Mouse (Mus musculus) midbrain, postnatal 0 days (tissue): ENCODE results near the gene Rgs5. TPM values are rescaled to one million over a fixed set of nuclear protein-coding genes. Genes with fewer than 3 reads are reported as not detected.

Experiments used
- ATAC-seq: fragments of 200-750 bp; cut with Nextera tagmentation; 2 replicates; pipeline ENCODE4 v1.8.0; 2017; ENCODE audit warnings: moderate number of reproducible peaks, mild to moderate bottlenecking, moderate TSS enrichment, moderate library complexity; ENCODE audit not compliant: low FRiP score
- DNase-seq: peaks from one replicate; pipeline ENCODE4 v3.0.0-alpha.2; 2015; ENCODE audit warnings: low spot score
- H3K27ac ChIP-seq: fragments of 300-500 bp; sonication (generic); 2 replicates; pipeline ENCODE4 v1.5.1; 2014; ENCODE audit warnings: low read depth, mild to moderate bottlenecking, low read length, mixed read lengths
- H3K27me3 ChIP-seq: fragments of 300-500 bp; sonication (generic); 2 replicates; pipeline ENCODE4 v1.6.1; 2014; ENCODE audit warnings: low read length, control low read depth, mixed read lengths; ENCODE audit not compliant: insufficient read depth
- H3K36me3 ChIP-seq: fragments of 300-500 bp; sonication (generic); 2 replicates; pipeline ENCODE4 v1.6.1; 2014; ENCODE audit warnings: low read length, control low read depth, mixed read lengths; ENCODE audit not compliant: insufficient read depth
- H3K4me1 ChIP-seq: fragments of 300-500 bp; sonication (generic); 2 replicates; pipeline ENCODE4 v1.6.1; 2014; ENCODE audit warnings: mild to moderate bottlenecking, control low read depth, antibody characterized with exemption, low read length, mixed read lengths; ENCODE audit not compliant: insufficient read depth
- H3K4me2 ChIP-seq: fragments of 300-500 bp; sonication (generic); 2 replicates; pipeline ENCODE4 v1.6.1; 2014; ENCODE audit warnings: low read depth, mild to moderate bottlenecking, low read length, mixed read lengths; ENCODE audit not compliant: poor library complexity, severe bottlenecking
- H3K4me3 ChIP-seq: fragments of 300-500 bp; sonication (generic); 2 replicates; pipeline ENCODE4 v1.5.1; 2014; ENCODE audit warnings: low read depth, mild to moderate bottlenecking, low read length, moderate library complexity
- H3K9ac ChIP-seq: fragments of 300-500 bp; sonication (generic); replicated peaks from 2 replicates; pipeline ENCODE4 v1.6.1; 2014; ENCODE audit warnings: mild to moderate bottlenecking, low read length, moderate library complexity, mixed read lengths; ENCODE audit not compliant: poor library complexity, severe bottlenecking
- H3K9me3 ChIP-seq: fragments of 300-500 bp; sonication (generic); 2 replicates; pipeline ENCODE4 v1.6.1; 2016; ENCODE audit warnings: low read length, control low read depth
- CTCF ChIP-seq: IDR thresholded peaks from 2 replicates; pipeline ENCODE4 v1.5.1; 2016; ENCODE audit warnings: antibody characterized with exemption, mild to moderate bottlenecking
- WGBS: fragments of 180-500 bp; shearing (Covaris S2); extraction: QIAGEN DNeasy Blood & Tissue Kit; methylation state at CpG from one replicate; pipeline ENCODE4 v1.1.7; 2014; 5-methylcytosine and 5-hydroxymethylcytosine counted together
- polyA plus RNA-seq: library from polyadenylated mRNA; unstranded; fragments of >200 nt; fragmentation: Nextera tagmentation; extraction: Ambion mirVana; gene quantifications from 2 replicates; pipeline ENCODE4 v1.2.1, GENCODE M21; 2015
- total RNA-seq: library from RNA; depleted of rRNA; stranded (reverse); fragments of >200 nt; gene quantifications from 2 replicates; pipeline ENCODE4 v1.2.3, GENCODE M21; 2014; rRNA removed

Gene Rgs5
- total and polyA plus RNA-seq, 2 experiments from 2014 or later = 14.9 to 47.8 TPM

DNA sequence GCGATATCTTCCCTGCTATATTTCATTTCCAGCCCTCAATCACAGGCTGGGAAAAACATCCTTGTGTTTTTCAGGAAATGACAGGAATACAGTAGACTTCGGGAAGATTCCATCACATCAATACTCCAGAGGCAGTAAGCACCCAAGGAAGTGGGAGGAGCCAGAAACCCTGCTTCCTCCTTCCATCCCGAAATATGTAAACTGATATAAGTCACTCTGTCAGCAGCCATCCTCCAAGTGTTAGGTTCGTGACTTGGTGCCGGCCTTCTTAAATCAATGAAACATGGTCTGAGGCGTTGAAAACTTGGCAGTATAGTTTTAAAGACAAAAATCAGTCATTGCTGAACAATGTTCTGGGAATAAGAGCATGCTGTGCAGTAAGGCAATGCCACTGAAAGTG lies 80.8 kb downstream of the Rgs5 start:
- H3K9me3 ChIP-seq = no peaks in the 10 kb centered on the region
- H3K27ac ChIP-seq = no peak overlapping the region
- H3K4me1 ChIP-seq = no peaks in the 10 kb centered on the region
- no peak for TF ChIP-seq CTCF
- no peak overlapping the region for H3K9ac ChIP-seq
- no peak for ATAC-seq
- H3K36me3 ChIP-seq = no peaks in the 10 kb centered on the region
- H3K4me2 ChIP-seq = no peak overlapping the region
- H3K27me3 ChIP-seq = no peaks in the 10 kb centered on the region
- 91% methylated on average over 6 of the region's 6 CpGs for WGBS
- no peak for DNase-seq
- no peak overlapping the region for H3K4me3 ChIP-seq

GRCm38 (mm10) chr1:169737231-169737630 lies 81.9 kb downstream of the Rgs5 start:
- Histone ChIP-seq H3K27me3 (no peaks in the 10 kb centered on the region), H3K4me2 (no peak overlapping the region), H3K27ac (no peak overlapping the region), H3K4me3 (no peak overlapping the region), H3K36me3 (no peaks in the 10 kb centered on the region), H3K4me1 (no peaks in the 10 kb centered on the region), H3K9me3 (no peaks in the 10 kb centered on the region), H3K9ac (no peak overlapping the region)
- no peak for TF ChIP-seq CTCF
- no peak for DNase-seq
- no peak for ATAC-seq
- 83% methylated on average over 6 of the region's 6 CpGs for WGBS

DNA sequence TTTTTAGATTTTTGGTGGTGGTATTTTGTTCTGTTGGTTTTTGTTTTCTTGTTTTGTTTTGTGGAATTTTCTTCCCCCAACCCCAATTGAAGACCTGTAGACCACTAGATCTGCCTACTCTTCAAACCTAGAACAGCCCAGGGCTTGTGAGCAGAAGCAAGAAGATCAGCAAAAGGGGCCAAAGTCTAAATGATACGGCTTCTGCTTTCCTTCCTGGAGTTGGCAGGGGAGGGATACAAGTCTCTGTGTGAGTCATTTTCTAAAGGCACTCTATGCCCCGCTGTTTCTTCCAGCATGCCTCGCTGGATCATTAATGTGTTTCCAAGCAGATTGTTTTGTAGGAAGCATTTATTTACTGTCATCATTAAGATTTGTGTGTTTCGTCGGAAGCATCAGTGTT lies 85.8 kb downstream of the Rgs5 start:
- H3K9ac ChIP-seq = no peak overlapping the region
- no peak overlapping the region for H3K4me2 ChIP-seq
- H3K4me3 ChIP-seq = no peak overlapping the region
- no peak overlapping the region for H3K27ac ChIP-seq
- no peaks in the 10 kb centered on the region for H3K4me1 ChIP-seq
- DNase-seq (no peak), ATAC-seq (no peak)
- H3K27me3 ChIP-seq = no peaks in the 10 kb centered on the region
- no peaks in the 10 kb centered on the region for H3K9me3 ChIP-seq
- TF ChIP-seq CTCF = no peak
- H3K36me3 ChIP-seq = no peaks in the 10 kb centered on the region
- 88% methylated on average over 5 of the region's 5 CpGs for WGBS

Other genes with a start within 250 kb of the Rgs5 start
- gene Nuf2, start 124.0 kb upstream of the Rgs5 start, total RNA-seq = 3.5 and 3.7 TPM in 2 replicates
- 4.2 and 4.7 TPM in 2 replicates for gene Nuf2, start 124.0 kb upstream of the Rgs5 start, polyA plus RNA-seq
- gene Rgs4, start 92.1 kb downstream of the Rgs5 start, total RNA-seq = 59.5 and 75.0 TPM in 2 replicates
- 69.7 and 73.1 TPM in 2 replicates for gene Rgs4, start 92.1 kb downstream of the Rgs5 start, polyA plus RNA-seq